Mouse (Mus musculus) CH12.LX (cell line): ENCODE data around the gene Scn4a. TPM values are rescaled to one million over a fixed set of nuclear protein-coding genes. Genes with fewer than 3 reads are reported as not detected.

ENCODE experiments used
- DNase-seq: peaks from one replicate; pipeline ENCODE4 v3.0.0-alpha.2; 2013; ENCODE audit errors: extremely low read depth
- H3K27ac ChIP-seq: 2 replicates; pipeline ENCODE4 v1.5.1; 2012; ENCODE audit warnings: low read depth, mild to moderate bottlenecking, control low read depth, moderate library complexity; ENCODE audit not compliant: insufficient read depth
- H3K27me3 ChIP-seq: replicated peaks from 2 replicates; pipeline ENCODE3; 2012; ENCODE audit warnings: inconsistent platforms
- H3K36me3 ChIP-seq, 2 experiments: replicated peaks in 1 of 2; 2 replicates each; pipeline versions ENCODE3 to v1.6.1; 2012; ENCODE audit warnings: inconsistent platforms in 1 of 2, low read length in 1 of 2, mild to moderate bottlenecking in 1 of 2, mixed read lengths in 1 of 2, moderate library complexity in 1 of 2; ENCODE audit not compliant: control insufficient read depth in 1 of 2, insufficient read depth in 1 of 2
- H3K4me1 ChIP-seq, 2 experiments: 2 replicates each; pipeline ENCODE4 v1.6.1; 2012; ENCODE audit warnings: inconsistent platforms in 1 of 2, moderate library complexity in 1 of 2; ENCODE audit not compliant: insufficient read depth in 2 of 2, control insufficient read depth in 1 of 2
- H3K4me2 ChIP-seq: 2 replicates; pipeline ENCODE4 v1.6.1; 2012; ENCODE audit warnings: low read depth, mild to moderate bottlenecking, control low read depth; ENCODE audit not compliant: poor library complexity, insufficient read depth, severe bottlenecking
- H3K4me3 ChIP-seq, 3 experiments: fragments of 150-350 bp in 1 of 3; sonication (generic) in 1 of 3; replicated peaks in 1 of 3; 2 replicates each; pipeline versions ENCODE3 to v1.5.1; 2011 to 2012; ENCODE audit warnings: low read depth in 2 of 3, low read length in 2 of 3, mild to moderate bottlenecking in 2 of 3, moderate library complexity in 2 of 3, control low read depth in 1 of 3, improper control_type of control experiment in 1 of 3, inconsistent platforms in 1 of 3, mixed read lengths in 1 of 3; ENCODE audit not compliant: poor library complexity in 1 of 3
- H3K79me2 ChIP-seq: replicated peaks from 2 replicates; pipeline ENCODE4 v1.6.1; 2012; ENCODE audit warnings: mild to moderate bottlenecking, moderate library complexity; ENCODE audit not compliant: control insufficient read depth, poor library complexity, insufficient read depth, severe bottlenecking; ENCODE audit errors: extremely low read depth
- H3K9ac ChIP-seq: 2 replicates; pipeline ENCODE4 v1.6.1; 2012; ENCODE audit warnings: low read depth, mild to moderate bottlenecking, control low read depth, moderate library complexity; ENCODE audit not compliant: insufficient read depth
- H3K9me3 ChIP-seq: replicated peaks from 2 replicates; pipeline ENCODE3; 2012; ENCODE audit warnings: low read length, inconsistent platforms, mixed read lengths
- BHLHE40 ChIP-seq: IDR thresholded peaks from 2 replicates; pipeline ENCODE4 v1.6.1; 2011; ENCODE audit warnings: mild to moderate bottlenecking, low read depth, low read length, improper control_type of control experiment
- CHD1 ChIP-seq: IDR thresholded peaks from 2 replicates; pipeline ENCODE4 v1.6.1; 2012; ENCODE audit warnings: low read depth, low read length, improper control_type of control experiment, inconsistent platforms
- CHD2 ChIP-seq: IDR thresholded peaks from 2 replicates; pipeline ENCODE4 v1.6.1; 2011; ENCODE audit warnings: low read length, improper control_type of control experiment
- CTCF ChIP-seq, 2 experiments: IDR thresholded peaks in 1 of 2; conservative IDR thresholded peaks in 1 of 2; 2 replicates each; pipeline ENCODE4 v1.5.1; 2011 to 2012; ENCODE audit warnings: low read depth in 2 of 2, low read length in 2 of 2, improper control_type of control experiment in 1 of 2, inconsistent platforms in 1 of 2, mild to moderate bottlenecking in 1 of 2, moderate library complexity in 1 of 2
- E2F4 ChIP-seq: IDR thresholded peaks from 2 replicates; pipeline ENCODE4 v1.6.1; 2011; ENCODE audit warnings: low read depth, low read length, improper control_type of control experiment; ENCODE audit not compliant: insufficient replicate concordance
- EP300 ChIP-seq: IDR thresholded peaks from 2 replicates; pipeline ENCODE4 v1.6.1; 2011; ENCODE audit warnings: low read length, improper control_type of control experiment
- GABPA ChIP-seq: IDR thresholded peaks from 2 replicates; pipeline ENCODE4 v1.6.1; 2012; ENCODE audit warnings: low read depth, low read length, improper control_type of control experiment, inconsistent platforms; ENCODE audit not compliant: insufficient replicate concordance
- HCFC1 ChIP-seq: IDR thresholded peaks from 2 replicates; pipeline ENCODE4 v1.6.1; 2012; ENCODE audit warnings: low read depth, mild to moderate bottlenecking, inconsistent platforms, low read length, improper control_type of control experiment
- IRF4 ChIP-seq: IDR thresholded peaks from 2 replicates; pipeline ENCODE4 v1.6.1; 2014; ENCODE audit warnings: low read depth, mild to moderate bottlenecking, inconsistent platforms, low read length, improper control_type of control experiment
- JUN ChIP-seq: IDR thresholded peaks from 2 replicates; pipeline ENCODE4 v1.6.1; 2011; ENCODE audit warnings: low read depth, mild to moderate bottlenecking, low read length, improper control_type of control experiment, moderate library complexity; ENCODE audit not compliant: insufficient read depth
- KAT2A ChIP-seq: IDR thresholded peaks from 2 replicates; pipeline ENCODE4 v1.6.1; 2012; ENCODE audit warnings: low read length, improper control_type of control experiment, inconsistent platforms; ENCODE audit not compliant: insufficient replicate concordance
- MAZ ChIP-seq: IDR thresholded peaks from 2 replicates; pipeline ENCODE4 v1.6.1; 2012; ENCODE audit warnings: low read depth, mild to moderate bottlenecking, inconsistent platforms, low read length, improper control_type of control experiment, moderate library complexity
- MYC ChIP-seq: IDR thresholded peaks from 2 replicates; pipeline ENCODE4 v1.6.1; 2011; ENCODE audit warnings: low read depth, mild to moderate bottlenecking, improper control_type of control experiment, low read length
- NRF1 ChIP-seq: IDR thresholded peaks from 2 replicates; pipeline ENCODE4 v1.6.1; 2014; ENCODE audit warnings: low read depth, mild to moderate bottlenecking, inconsistent platforms, low read length, improper control_type of control experiment, moderate library complexity
- POLR2A ChIP-seq: IDR thresholded peaks from 2 replicates; pipeline ENCODE4 v1.6.1; 2011; ENCODE audit warnings: low read depth, mild to moderate bottlenecking, improper control_type of control experiment, low read length
- RAD21 ChIP-seq: IDR thresholded peaks from 2 replicates; pipeline ENCODE4 v1.6.1; 2011; ENCODE audit warnings: low read depth, mild to moderate bottlenecking, low read length, improper control_type of control experiment, moderate library complexity
- SIN3A ChIP-seq: IDR thresholded peaks from 2 replicates; pipeline ENCODE4 v1.6.1; 2012; ENCODE audit warnings: low read length, improper control_type of control experiment, inconsistent platforms
- TBP ChIP-seq: conservative IDR thresholded peaks from 2 replicates; pipeline ENCODE4 v1.6.1; 2011; ENCODE audit warnings: low read depth, low read length, improper control_type of control experiment
- TCF12 ChIP-seq: IDR thresholded peaks from 2 replicates; pipeline ENCODE4 v1.6.1; 2014; ENCODE audit warnings: low read depth, mild to moderate bottlenecking, inconsistent platforms, low read length, improper control_type of control experiment
- UBTF ChIP-seq: IDR thresholded peaks from 2 replicates; pipeline ENCODE4 v1.6.1; 2012; ENCODE audit warnings: low read depth, mild to moderate bottlenecking, inconsistent platforms, low read length, improper control_type of control experiment, moderate library complexity
- USF2 ChIP-seq: conservative IDR thresholded peaks from 2 replicates; pipeline ENCODE4 v1.6.1; 2011; ENCODE audit warnings: low read depth, low read length, improper control_type of control experiment
- ZKSCAN1 ChIP-seq: IDR thresholded peaks from 2 replicates; pipeline ENCODE4 v1.6.1; 2012; ENCODE audit warnings: low read depth, inconsistent platforms, low read length, improper control_type of control experiment, borderline replicate concordance
- ZNF384 ChIP-seq: IDR thresholded peaks from 2 replicates; pipeline ENCODE4 v1.6.1; 2012; ENCODE audit warnings: low read depth, low read length, improper control_type of control experiment, inconsistent platforms
- dilution Hi-C: fragments of 300-500 bp; cut with MboI; formaldehyde crosslinking; loops from 2 replicates; pipeline ENCODE4 v1.14.3; 2020; ENCODE audit warnings: low sequenced_read_pairs; ENCODE audit not compliant: extremely low pct_unique_long_range_greater_than_20kb, extremely low pct_ligation_motif_present
- in situ Hi-C: fragments of 300-500 bp; cut with MboI; formaldehyde crosslinking; loops from 3 replicates; pipeline ENCODE4 v1.14.3; 2019; ENCODE audit warnings: low sequenced_read_pairs, low pct_ligation_motif_present, low pct_unique_long_range_greater_than_20kb, mixed read lengths
- polyA plus RNA-seq: library from polyadenylated mRNA; unstranded; fragments of >175 nt; gene quantifications from 2 replicates; pipeline ENCODE4 v1.2.1, GENCODE M21; 2012; ENCODE audit warnings: low read depth; ENCODE audit not compliant: insufficient read length
- total RNA-seq, 2 experiments: library from RNA; depleted of rRNA; stranded (reverse); fragments of 300-350 nt in 1 of 2; fragments of >200 nt in 1 of 2; gene quantifications; 2 replicates each; pipeline ENCODE4 v1.2.3; 2012 to 2014

The Scn4a gene
- total and polyA plus RNA-seq, 3 experiments, result 0.55 to 0.97 (median 0.64) TPM

DNA sequence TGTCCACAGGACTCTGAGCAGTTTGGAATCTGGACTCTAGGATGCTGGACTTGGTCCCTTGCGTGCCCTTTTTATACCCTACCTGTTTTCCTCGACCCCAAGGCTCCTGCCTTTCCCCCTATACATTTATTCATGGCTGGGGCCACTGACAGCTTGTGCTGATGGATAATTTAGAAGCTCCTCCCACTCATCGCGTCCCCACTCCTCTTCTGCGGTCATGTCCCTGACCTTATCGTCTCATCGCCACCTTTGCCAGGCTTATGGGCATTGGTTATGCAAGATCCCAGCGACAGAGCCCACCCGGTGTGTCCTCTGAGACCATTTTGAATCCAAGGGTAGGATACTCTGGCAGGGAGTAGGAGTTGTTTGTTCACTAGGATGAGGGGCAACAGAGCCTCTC, 51.3 kb downstream of the Scn4a start, which contains the start of gene Gh:
Gene Gh (minus strand): TSS at position 101 of the 400 bp plus-strand sequence.
- peaks cover 2% of the 10 kb centered on the region for H3K9me3 ChIP-seq
- no peak within 1 kb of the TSS for H3K27ac ChIP-seq
- H3K36me3 ChIP-seq, result no peaks in the 10 kb centered on the region
- H3K9ac ChIP-seq, result no peak within 1 kb of the TSS
- peaks cover 32 to 41% of the 10 kb centered on the region in 2 experiments for H3K4me1 ChIP-seq
- no peak within 1 kb of the TSS for H3K4me2 ChIP-seq
- in situ Hi-C loops (loop anchor here (25.0 kb wide), 1 partner anchor 461 kb away; the partner anchor contains the start of genes Milr1 and Pecam1), dilution Hi-C loops (no loop called here)
- no peak for DNase-seq
- no peak within 1 kb of the TSS for H3K4me3 ChIP-seq
- H3K79me2 ChIP-seq, result no peaks in the 10 kb centered on the region
- H3K27me3 ChIP-seq, result no peaks in the 10 kb centered on the region
- TF ChIP-seq ZNF384, result no peak

DNA sequence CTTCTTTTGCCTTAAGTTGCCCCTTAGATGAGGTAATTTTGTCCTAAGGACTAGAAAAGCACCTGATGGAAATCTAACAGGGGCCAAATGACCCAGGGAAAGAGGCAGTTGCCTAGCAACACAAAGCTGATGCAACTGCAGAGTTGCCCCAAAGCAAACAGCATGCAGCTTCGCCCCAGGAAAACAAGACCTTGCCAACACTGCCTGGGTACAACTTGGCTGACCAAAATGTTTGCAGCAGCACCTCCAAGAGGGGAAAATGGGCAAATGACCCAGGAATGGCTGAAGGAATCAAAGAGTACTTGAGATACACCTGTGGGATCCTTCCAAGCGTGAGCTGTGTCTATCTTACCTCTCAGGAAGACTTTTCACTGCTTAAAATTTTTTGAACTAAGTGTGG, 61.2 kb downstream of the Scn4a start:
- Histone ChIP-seq H3K4me2 (no peak overlapping the region), H3K9ac (no peak overlapping the region), H3K36me3 (no peaks in the 10 kb centered on the region), H3K79me2 (no peaks in the 10 kb centered on the region), H3K4me1 (peaks cover 0 to 5% of the 10 kb centered on the region in 2 experiments; a peak in 2 of 4 replicates), H3K4me3 (no peak overlapping the region), H3K27ac (no peak overlapping the region), H3K9me3 (peaks cover 9% of the 10 kb centered on the region), H3K27me3 (no peaks in the 10 kb centered on the region)
- dilution Hi-C loops (no loop called here), in situ Hi-C loops (no loop called here)
- no peak for DNase-seq
- TF ChIP-seq MAZ (no peak), CHD1 (no peak), CHD2 (no peak), BHLHE40 (no peak), UBTF (no peak), ZKSCAN1 (no peak), JUN (no peak), SIN3A (no peak), CTCF (conservative IDR thresholded peaks at IDR 0.05 in 1 of 2, IDR thresholded peaks at IDR 0.05 in 1 of 2; ENCODE audit: low read depth in 2 of 2, low read length in 2 of 2) (no peak), EP300 (no peak), NRF1 (no peak), RAD21 (no peak), MYC (no peak), USF2 (no peak)

DNA sequence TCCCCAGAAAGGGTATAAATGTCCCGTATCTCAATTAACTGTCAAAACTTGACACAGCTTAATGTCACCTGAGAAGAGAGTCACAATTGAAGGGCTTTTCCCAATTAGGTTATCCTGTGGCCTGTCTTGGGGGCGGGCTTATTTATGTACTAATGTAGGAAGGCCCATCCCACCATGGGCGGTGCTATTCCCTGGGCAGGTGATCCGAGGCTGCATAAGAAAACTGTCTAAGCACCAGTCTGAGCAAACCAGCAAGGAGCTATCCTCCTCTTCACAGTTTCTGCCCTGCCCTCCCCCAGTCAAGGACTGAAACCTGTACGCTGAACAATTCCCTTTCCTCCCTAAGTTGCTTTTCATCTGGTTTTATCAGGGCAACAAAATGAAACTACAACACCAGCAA, 62.7 kb downstream of the Scn4a start:
- no peaks in the 10 kb centered on the region for H3K27me3 ChIP-seq
- H3K36me3 ChIP-seq, result no peaks in the 10 kb centered on the region
- peaks cover 9% of the 10 kb centered on the region for H3K9me3 ChIP-seq
- in situ Hi-C loops (no loop called here), dilution Hi-C loops (no loop called here)
- no peak for DNase-seq
- H3K79me2 ChIP-seq, result no peaks in the 10 kb centered on the region
- peaks cover 0 to 14% of the 10 kb centered on the region in 2 experiments; a peak in 2 of 4 replicates for H3K4me1 ChIP-seq
- no peak overlapping the region for H3K4me3 ChIP-seq
- no peak overlapping the region for H3K27ac ChIP-seq
- no peak overlapping the region for H3K9ac ChIP-seq
- no peak overlapping the region for H3K4me2 ChIP-seq
- TF ChIP-seq NRF1 (no peak), CTCF (conservative IDR thresholded peaks at IDR 0.05 in 1 of 2, IDR thresholded peaks at IDR 0.05 in 1 of 2; ENCODE audit: low read depth in 2 of 2, low read length in 2 of 2) (no peak), TBP (no peak), TCF12 (no peak), GABPA (no peak), SIN3A (no peak), IRF4 (no peak), MAZ (no peak), CHD1 (no peak), JUN (no peak), E2F4 (no peak), HCFC1 (no peak), POLR2A (no peak), KAT2A (no peak)
